Mouse (Mus musculus) adrenal gland, postnatal 10 days (tissue): Measurements from ENCODE around the gene Mylpf. TPM values are rescaled to one million over a fixed set of nuclear protein-coding genes. Genes with fewer than 3 reads are reported as not detected.

ENCODE experiments used
- DNase-seq: peaks from one replicate; pipeline ENCODE4 v3.0.0; 2021; ENCODE audit warnings: mixed read lengths
- total RNA-seq, 2 experiments: library from RNA; stranded (reverse); gene quantifications; 2 replicates each; pipeline ENCODE4 v1.2.3; 2021

Gene Mylpf
- total RNA-seq, 2 experiments from 2014 or later, result 678 to 2,339 TPM

- no peak for DNase-seq
These were observed 2.1 kb upstream of the Mylpf start for GRCm38 (mm10) chr7:127206606-127207005.

DNA sequence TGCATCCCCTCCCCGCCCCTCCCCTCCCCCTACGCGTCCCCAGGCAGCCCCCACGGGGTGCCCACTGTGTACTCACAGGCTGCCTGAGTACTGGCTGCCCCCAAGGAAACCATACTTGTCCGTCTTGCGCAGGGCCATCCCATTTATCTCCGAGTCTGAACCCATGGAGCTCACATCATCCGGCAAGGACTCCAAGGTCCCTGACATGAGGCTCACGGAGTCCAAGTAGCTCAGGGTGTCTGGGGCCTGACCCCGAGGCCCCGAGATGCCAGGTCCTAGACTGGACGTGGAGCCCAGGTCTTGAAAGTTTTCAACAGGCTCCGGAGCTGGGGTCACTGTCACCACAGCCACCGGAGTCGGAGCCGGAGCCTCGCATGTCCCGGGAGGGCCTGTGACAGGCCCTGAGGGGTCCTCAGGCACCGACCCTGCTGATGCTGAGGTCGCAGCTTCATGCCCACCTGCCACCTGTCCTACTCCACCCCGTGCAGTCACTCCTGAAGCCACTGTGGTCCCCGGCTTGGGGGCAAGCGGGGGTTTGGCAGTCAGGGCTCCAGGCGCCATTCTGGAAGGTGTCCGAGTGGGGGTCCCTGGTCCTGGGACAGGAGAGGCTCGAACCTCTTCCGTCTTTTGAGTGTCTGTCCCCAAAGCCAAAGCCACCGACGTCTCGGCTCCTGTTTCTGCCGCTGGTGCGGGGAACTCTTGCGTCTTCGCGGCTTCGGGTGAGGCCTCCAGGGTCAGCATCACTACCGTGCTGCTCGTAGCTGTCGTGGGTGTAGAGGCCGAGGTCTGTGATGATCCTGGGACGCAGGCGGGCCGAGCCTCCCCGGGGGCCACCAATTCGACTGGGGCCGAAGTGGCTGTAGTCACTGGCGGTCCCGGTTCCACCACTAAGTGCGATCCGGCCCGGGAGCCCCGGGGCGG lies 1.1 kb upstream of the Mylpf start:
- DNase-seq, result peak; percentile 36

DNA sequence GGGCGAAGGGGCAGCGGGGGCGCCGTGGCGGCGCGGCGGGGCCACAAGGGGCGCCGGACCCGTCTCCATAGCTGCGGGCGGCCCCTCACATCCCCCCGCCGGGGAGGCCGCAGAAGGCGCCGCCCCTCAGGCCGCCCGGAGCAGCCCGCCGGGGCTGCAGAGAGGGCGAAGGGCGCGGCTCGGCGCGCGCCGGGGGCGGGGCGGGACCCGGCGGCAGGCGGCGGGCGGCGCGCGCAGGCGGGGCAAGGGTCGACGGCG lies 466 bp upstream of the Mylpf start, which contains the start of gene Tbc1d10b:
Gene Tbc1d10b (minus strand): TSS at position 174 of the 258 bp plus-strand sequence.
- peak; percentile 64 for DNase-seq

DNA sequence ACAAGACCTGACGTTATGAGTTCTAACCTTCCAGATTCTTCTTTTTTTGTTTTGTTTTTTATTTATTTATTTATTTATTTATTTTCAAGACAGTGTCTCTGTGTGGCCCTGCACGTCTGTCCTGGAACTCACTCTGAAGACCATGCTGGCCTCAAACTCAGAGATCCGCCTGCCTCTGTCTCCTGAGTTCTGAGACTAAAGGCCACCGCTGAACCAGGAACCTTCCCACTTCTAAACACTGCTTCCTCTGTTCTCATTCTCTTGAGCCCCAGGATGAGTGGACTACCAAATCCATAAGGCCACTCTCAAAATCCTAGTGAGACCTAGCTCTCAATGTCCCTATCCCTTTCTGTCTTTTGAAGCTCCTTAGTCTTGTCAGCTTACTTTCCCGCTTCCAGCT lies 1.2 kb downstream of the Mylpf start:
- no peak for DNase-seq

DNA sequence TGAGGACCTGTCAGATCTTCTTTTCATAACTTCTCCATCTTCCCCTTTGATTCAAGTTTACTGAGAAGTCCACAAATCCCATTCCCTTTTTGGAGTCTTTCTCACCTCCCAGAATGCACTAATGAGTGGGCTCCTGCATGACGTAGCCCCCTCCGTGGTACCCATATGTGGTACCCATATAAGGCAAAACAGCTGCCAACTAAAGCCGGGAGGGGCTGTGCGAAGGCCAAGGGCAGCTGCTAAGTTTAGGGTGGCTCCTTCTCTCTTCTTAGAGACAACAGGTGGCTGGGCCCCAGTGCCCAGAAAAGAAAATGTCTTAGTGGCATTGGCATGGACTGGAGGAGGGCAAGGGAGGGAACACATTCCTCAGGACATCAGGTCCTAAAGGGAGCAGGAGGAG lies 1.6 kb downstream of the Mylpf start:
- no peak for DNase-seq

DNA sequence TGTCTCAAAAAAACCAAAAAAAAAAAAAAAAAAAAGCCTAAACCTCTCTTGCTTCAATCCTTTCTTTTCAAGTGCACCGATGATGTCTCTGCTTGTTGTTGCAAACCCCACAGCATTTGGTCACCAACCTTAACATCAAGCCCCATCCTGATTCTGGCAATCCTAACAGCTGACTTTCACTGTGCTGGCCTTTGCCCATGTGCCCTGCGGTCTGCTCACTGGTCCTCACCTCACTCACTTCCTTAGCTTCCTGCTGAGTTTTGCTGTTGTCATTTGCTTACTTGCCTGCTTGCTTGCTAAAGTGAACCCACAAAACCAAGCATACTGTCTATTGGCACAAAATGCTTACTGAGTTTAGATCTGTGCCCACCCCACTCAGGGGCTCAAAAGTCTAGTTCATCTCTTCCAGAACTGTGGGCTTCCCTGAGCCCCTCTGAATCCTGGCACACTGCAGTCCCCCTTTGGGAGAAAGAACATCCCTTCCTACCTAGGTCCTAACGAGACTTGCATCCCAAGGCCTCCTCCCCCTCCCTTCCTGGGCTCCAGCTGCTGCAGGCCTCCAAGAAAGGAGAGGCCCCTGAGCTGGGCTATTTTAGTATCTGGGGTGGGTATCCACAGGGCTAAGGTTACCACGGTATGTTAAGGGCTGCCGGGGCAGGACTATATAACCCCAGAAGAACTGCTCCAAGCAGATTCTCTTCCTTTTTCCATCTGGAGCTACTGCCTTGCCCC lies 2.5 kb downstream of the Mylpf start:
- no peak for DNase-seq

- no peak for DNase-seq
These were observed 4.0 kb downstream of the Mylpf start for GRCm38 (mm10) chr7:127212432-127213250.

DNA sequence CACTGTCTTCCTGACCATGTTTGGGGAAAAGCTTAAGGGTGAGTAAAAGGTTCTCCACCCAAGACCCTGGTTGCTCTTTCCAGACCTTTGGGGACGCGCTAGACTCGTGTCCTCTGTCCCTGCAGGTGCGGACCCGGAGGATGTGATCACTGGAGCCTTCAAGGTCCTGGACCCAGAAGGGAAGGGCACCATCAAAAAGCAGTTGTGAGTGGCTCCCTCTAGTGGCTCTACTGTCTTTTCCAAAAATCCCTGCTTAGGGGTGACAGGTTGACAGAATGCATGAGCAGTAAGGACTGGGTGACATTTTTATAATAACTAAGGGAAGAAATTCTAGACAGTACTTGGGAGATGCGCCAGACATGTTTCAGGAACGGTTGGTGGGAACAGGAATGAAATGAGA lies 4.8 kb downstream of the Mylpf start:
- DNase-seq, result peak; percentile 61

- DNase-seq, result no peak
These were observed 5.2 kb downstream of the Mylpf start for GRCm38 (mm10) chr7:127213930-127214329.

- DNase-seq, result no peak
These were observed 5.8 kb downstream of the Mylpf start for GRCm38 (mm10) chr7:127214521-127214920.

- DNase-seq, result peak; percentile 71
These were observed 6.5 kb downstream of the Mylpf start for GRCm38 (mm10) chr7:127214981-127215871.

DNA sequence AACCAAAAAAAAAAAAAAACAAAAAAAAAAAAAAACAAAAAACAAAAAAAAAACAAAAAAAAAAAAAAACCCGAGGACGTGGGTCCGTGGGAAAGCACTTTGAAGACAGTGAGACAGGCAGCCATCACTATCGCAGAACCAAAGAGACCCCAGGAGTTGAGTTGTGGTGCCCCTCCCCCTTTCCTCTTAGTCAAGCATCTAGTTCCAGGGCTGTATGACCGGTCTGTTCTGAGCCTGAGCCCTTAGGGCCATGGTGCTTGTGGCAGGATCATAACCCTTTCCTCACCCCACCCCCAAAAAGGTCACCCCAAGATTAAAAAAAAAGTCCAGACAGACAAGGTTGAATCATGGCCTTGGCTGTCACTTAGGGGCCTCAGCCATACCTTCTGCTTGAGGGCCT lies 7.6 kb downstream of the Mylpf start:
- DNase-seq, result no peak

DNA sequence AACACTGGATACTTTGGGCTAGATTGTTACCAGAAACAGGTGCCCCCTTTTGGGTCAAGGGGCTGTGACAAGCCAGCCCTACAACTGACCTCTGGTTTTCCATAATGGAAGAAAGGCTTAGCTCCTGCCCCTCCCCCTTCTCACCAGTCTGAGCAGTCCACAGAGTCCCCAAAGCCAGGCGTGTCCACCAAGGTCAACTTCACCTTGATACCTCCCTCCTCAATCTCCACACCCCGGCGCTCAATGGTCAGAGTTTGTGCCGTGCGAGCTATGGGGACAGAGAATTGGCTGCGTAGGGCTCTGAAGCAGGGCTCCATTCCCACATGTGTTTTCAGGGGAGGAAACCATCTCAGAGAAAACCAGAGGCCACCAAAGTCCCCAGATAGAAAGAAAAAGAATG lies 8.8 kb downstream of the Mylpf start:
- DNase-seq, result no peak

DNA sequence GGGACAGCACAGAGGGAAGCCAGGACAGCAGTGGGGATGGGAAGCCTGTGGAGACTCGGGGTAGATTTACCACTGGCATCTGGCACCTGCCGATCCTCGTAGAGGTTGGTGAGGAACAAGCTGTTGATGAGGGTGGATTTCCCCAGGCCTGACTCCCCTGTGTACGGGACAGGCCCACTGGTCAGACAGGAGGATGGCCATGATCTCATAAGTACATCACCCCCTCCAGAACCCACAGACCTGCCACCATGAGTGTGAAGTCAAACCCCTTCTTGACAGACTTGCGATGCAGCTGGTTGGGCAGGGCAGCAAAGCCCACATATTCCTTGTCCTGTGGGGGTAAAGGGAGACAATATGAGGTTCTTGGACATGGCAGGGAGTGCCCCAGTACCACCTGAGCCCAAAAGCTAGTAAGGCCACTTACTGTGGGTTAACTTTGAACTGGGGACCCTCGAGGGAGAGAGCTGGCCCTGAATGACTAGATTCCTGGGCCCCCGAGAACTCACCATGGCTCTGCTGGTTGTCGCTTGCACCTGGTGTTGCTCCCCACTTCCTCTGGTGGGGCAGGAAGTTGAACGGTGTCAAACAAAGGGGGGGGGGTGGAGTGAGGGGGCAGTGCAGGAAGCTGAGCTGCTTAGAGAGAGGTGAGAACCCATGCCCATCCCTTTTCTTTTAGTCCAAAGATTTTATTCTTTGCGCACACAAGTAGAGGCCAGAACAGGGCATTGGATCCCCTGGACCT lies 9.4 kb downstream of the Mylpf start:
- DNase-seq, result no peak

DNA sequence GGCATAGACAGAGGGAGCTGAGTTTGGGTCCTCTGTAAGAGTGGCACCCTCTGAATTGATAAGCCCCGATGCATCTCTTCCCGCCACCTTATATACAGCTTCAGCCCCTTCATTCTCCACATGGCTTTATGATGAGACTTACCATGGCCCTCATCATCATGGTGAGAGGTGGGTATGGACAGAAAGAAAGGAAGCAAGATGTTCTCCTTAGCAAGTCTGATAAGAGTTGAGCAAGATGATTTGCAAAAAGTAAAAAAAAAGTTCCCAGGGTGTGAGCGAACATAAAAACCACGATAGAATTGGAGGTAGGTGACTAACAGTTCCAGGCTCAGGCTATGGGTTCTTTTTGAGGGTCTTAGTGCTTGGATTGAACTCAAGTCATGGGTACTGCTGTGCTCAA lies 10.0 kb downstream of the Mylpf start:
- DNase-seq, result no peak

GRCm38 (mm10) chr7:127220440-127220839 lies 11.8 kb downstream of the Mylpf start:
- no peak for DNase-seq

DNA sequence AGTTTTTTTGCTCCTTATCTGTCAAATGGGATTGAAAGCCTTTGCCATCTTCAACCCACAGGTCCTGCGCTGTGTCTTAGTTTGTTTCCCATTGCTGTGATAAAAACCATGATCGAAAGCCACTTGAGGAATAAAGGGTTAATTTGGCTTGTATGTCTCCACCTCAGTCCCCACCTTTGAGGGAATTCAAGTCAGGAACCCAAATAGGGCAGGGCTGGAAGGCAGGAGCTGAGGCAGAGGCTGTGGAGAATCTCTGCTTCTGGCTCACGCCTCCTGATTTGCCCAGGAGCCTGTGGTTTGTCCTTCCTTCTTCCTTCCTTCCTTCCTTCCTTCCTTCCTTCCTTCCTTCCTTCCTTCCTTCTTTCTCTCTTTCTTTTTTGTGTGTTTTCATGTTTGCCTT lies 14.4 kb downstream of the Mylpf start:
- DNase-seq, result no peak

DNA sequence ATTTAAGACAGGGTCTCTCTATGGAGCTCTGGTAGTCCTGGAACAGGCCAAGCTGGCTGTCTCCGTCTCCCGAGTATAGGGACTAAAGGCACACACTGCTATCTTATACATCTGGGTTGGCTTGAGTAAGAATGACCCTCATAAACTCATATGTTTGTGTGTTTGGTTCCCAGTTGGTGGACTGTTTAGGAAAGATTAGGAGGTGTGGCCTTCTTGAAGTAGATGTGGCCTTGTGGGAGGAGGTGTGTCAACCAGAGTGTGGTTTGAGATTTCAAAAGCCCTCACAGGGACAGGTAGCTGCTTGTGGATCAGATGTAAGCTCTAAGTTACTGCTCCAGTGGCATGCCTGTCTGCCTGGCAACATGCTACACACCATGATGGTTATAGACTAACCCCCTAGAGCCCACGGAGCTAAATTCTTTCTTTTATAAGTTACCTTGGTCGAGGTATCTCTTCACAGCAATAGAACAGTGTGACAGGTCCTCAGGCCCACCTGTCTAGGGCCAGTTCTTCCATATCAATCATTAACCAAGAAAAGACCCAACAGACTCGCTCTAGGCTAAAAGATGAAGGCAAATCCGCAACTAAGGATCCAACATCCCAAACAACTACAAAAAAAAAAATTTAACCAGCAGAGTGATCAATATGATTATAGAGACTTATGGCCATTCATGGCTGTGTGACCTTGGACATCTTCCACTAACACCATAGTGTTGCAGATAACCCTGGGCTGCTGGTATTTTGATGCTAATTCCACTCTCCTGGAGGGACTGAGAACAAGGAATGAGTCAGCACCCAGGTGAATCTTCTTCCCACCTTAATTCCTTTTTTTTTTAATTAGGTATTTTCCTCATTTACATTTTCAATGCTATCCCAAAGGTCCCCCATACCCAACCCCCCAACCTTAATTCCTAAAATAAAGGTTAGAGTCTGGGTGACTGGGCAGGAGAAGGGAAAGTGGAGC lies 15.1 kb downstream of the Mylpf start:
- DNase-seq, result no peak

GRCm38 (mm10) chr7:127224616-127225015 lies 15.9 kb downstream of the Mylpf start:
- no peak for DNase-seq
